Mouse (Mus musculus) limb, embryonic 14.5 days (tissue): ENCODE measurements around the gene Nexn. TPM values are rescaled to one million over a fixed set of nuclear protein-coding genes. Genes with fewer than 3 reads are reported as not detected.
A peak's percentile ranks its signal among the peaks of the same experiment; 100 is the strongest.

ENCODE experiments used
- ATAC-seq: fragments of 200-750 bp; cut with Nextera tagmentation; 2 replicates; pipeline ENCODE4 v1.8.0; 2017; ENCODE audit warnings: low read depth, moderate number of reproducible peaks, moderate TSS enrichment; ENCODE audit not compliant: low FRiP score
- DNase-seq: peaks from one replicate; pipeline ENCODE4 v3.0.0-alpha.2; 2015; ENCODE audit warnings: low spot score
- H3K27ac ChIP-seq: fragments of 300-500 bp; sonication (generic); replicated peaks from 2 replicates; pipeline ENCODE4 v1.5.1; 2014; ENCODE audit warnings: low read depth, mild to moderate bottlenecking, low read length, moderate library complexity, mixed read lengths
- H3K27me3 ChIP-seq: fragments of 300-500 bp; sonication (generic); 2 replicates; pipeline ENCODE4 v1.6.1; 2014; ENCODE audit warnings: low read length, mixed read lengths; ENCODE audit not compliant: control insufficient read depth, insufficient read depth
- H3K36me3 ChIP-seq: fragments of 300-500 bp; sonication (generic); 2 replicates; pipeline ENCODE4 v1.6.1; 2014; ENCODE audit warnings: mild to moderate bottlenecking, low read length, moderate library complexity, mixed read lengths; ENCODE audit not compliant: control insufficient read depth, insufficient read depth
- H3K4me1 ChIP-seq: fragments of 300-500 bp; sonication (generic); 2 replicates; pipeline ENCODE4 v1.6.1; 2014; ENCODE audit warnings: antibody characterized with exemption, low read length, mixed read lengths; ENCODE audit not compliant: control insufficient read depth, insufficient read depth
- H3K4me2 ChIP-seq: fragments of 300-500 bp; sonication (generic); replicated peaks from 2 replicates; pipeline ENCODE4 v1.6.1; 2014; ENCODE audit warnings: low read depth, mild to moderate bottlenecking, low read length, moderate library complexity; ENCODE audit not compliant: severe bottlenecking
- H3K4me3 ChIP-seq: fragments of 300-500 bp; sonication (generic); replicated peaks from 2 replicates; pipeline ENCODE4 v1.5.1; 2014; ENCODE audit warnings: low read length
- H3K9ac ChIP-seq: fragments of 300-500 bp; sonication (generic); 2 replicates; pipeline ENCODE4 v1.6.1; 2014; ENCODE audit warnings: mild to moderate bottlenecking, low read depth, low read length, moderate library complexity; ENCODE audit not compliant: severe bottlenecking
- H3K9me3 ChIP-seq: fragments of 300-500 bp; sonication (generic); 2 replicates; pipeline ENCODE4 v1.6.1; 2016; ENCODE audit warnings: low read length; ENCODE audit not compliant: control insufficient read depth
- POLR2A ChIP-seq: fragments of 200-500 bp; IDR thresholded peaks from 2 replicates; pipeline ENCODE4 v1.8.0; 2012; ENCODE audit warnings: inconsistent platforms, mild to moderate bottlenecking, moderate library complexity, borderline replicate concordance; ENCODE audit not compliant: insufficient read depth, insufficient read length; ENCODE audit errors: extremely low read depth
- WGBS: fragments of 180-500 bp; shearing (Covaris S2); extraction: QIAGEN DNeasy Blood & Tissue Kit; methylation state at CpG from one replicate; pipeline ENCODE4 v1.1.7; 2014; 5-methylcytosine and 5-hydroxymethylcytosine counted together
- polyA plus RNA-seq, 2 experiments: library from polyadenylated mRNA; depleted of rRNA in 1 of 2; stranded (reverse) in 1 of 2; unstranded in 1 of 2; fragments of >200 nt; fragmentation: Nextera tagmentation in 1 of 2; extraction: Ambion mirVana in 1 of 2; gene quantifications; 2 replicates each; pipeline versions ENCODE4 v1.2.1 to v1.2.3; 2012 to 2014

Nexn gene
- polyA plus RNA-seq, 2 experiments, result 17.5 to 26.0 TPM

DNA sequence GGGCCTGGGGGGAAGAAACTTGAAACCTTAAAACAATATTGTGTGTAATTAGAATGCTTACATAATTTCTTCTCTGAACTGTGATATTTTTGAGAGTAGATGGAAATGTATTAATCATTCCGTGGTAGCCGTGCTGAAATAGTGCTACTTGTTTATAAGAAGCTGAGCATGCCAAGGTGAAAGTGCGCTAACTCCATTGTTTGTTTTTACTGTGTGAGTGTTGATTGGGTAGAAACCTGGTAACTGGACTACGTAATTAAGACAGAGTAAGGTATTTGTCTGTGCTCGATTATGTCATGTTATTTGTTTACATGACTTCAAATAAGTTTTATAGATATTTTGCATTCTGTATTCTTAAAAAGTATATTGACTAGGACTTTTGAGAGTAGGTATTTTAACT lies 36.9 kb downstream of the Nexn start:
- 92% methylated on average over 5 of the region's 5 CpGs for WGBS
- ATAC-seq (no peak), DNase-seq (no peak)
- H3K9me3 ChIP-seq, result no peaks in the 10 kb centered on the region
- no peak for TF ChIP-seq POLR2A
- peaks cover 88% of the 10 kb centered on the region for H3K36me3 ChIP-seq
- no peaks in the 10 kb centered on the region for H3K4me1 ChIP-seq
- no peak overlapping the region for H3K27ac ChIP-seq
- no peaks in the 10 kb centered on the region for H3K27me3 ChIP-seq
- H3K4me3 ChIP-seq, result no peak overlapping the region
- H3K9ac ChIP-seq, result no peak overlapping the region
- no peak overlapping the region for H3K4me2 ChIP-seq

DNA sequence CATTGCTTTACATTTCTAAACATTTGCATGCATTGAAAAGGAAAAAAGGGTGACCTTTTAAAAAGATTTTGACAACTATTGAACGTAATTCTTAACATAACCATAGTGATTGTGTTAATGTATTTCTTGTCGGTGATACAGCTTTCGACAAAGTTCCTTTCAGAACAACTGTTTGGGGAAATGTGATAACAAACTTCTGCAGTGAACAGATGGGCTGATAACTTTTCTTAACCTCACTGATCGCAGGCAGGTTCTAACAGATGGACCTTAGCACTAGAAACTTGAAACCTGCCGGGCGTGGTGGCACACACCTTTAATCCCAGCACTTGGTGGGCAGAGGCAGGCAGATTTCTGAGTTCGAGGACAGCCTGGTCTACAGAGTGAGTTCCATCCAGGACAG lies 37.3 kb downstream of the Nexn start:
- Histone ChIP-seq H3K27ac (no peak overlapping the region), H3K9me3 (no peaks in the 10 kb centered on the region), H3K4me1 (no peaks in the 10 kb centered on the region), H3K4me2 (no peak overlapping the region), H3K27me3 (no peaks in the 10 kb centered on the region), H3K4me3 (no peak overlapping the region), H3K36me3 (peaks cover 89% of the 10 kb centered on the region), H3K9ac (no peak overlapping the region)
- no peak for TF ChIP-seq POLR2A
- ATAC-seq, result no peak
- 95% methylated on average over 7 of the region's 7 CpGs for WGBS
- DNase-seq, result no peak

DNA sequence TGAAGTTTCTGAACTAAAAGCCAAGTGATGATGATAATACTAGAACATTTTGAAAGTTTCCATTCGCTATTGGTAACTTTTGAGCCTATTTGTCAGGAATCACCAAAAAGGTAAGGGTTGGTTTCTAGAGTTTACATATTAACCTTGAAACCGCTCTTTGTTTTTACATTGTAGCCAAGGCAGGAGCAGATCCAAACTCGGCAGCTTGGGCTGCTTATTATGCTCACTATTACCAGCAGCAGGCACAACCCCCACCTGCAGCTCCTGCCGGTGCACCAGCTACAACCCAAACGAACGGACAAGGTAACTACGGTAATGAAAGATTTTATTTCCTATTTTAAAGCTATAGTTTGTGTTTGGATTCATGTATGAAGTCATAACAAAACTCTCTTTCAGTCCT lies 40.2 kb downstream of the Nexn start:
- ATAC-seq, result no peak
- Histone ChIP-seq H3K9ac (no peak overlapping the region), H3K4me2 (no peak overlapping the region), H3K9me3 (no peaks in the 10 kb centered on the region), H3K4me1 (no peaks in the 10 kb centered on the region), H3K4me3 (no peak overlapping the region), H3K27me3 (no peaks in the 10 kb centered on the region), H3K36me3 (peaks cover 92% of the 10 kb centered on the region), H3K27ac (no peak overlapping the region)
- no peak for DNase-seq
- TF ChIP-seq POLR2A, result no peak
- WGBS, result 87% methylated on average over 7 of the region's 7 CpGs

DNA sequence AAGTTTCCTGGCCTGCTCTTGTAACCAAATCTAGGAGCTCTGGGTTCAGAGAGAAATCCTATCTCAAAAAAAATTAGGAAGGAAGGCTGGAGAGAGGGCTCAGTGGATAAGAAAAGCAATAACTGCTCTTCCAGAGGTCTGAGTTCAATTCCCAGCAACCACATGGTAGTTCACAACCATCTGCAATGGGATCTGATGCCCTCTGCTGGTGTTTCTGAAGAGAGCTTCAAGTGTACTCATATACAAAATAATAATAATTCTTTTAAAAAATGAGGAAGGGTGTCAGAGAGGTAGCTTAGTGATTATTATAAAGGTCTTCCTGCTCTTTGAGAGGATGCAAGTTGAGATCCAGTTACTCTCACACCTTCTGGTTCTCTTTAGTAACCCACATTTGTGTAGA lies 41.2 kb downstream of the Nexn start:
- no peak for TF ChIP-seq POLR2A
- H3K27ac ChIP-seq, result no peak overlapping the region
- H3K4me1 ChIP-seq, result no peaks in the 10 kb centered on the region
- H3K9ac ChIP-seq, result no peak overlapping the region
- ATAC-seq (no peak), DNase-seq (no peak)
- no peak overlapping the region for H3K4me3 ChIP-seq
- H3K4me2 ChIP-seq, result no peak overlapping the region
- H3K36me3 ChIP-seq, result peaks cover 92% of the 10 kb centered on the region
- H3K27me3 ChIP-seq, result no peaks in the 10 kb centered on the region
- H3K9me3 ChIP-seq, result no peaks in the 10 kb centered on the region

DNA sequence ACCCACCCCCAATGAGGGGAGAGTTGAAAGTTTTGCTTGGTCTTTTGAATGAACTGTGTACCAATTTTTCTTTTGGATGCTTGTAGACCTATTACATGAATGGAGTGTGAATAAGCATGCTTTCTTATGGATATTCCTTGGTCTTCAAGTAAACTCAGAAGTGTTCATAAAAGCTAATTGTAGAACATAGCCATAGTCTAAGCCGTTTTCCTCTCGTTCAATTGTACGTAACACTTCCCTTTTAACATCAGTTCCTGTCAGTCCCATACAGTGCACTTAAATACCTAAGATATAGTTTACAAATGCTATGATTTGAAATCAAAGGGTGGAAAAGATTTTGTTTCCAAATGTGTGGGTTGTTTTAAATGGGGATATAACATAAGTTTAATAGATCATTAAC lies 52.7 kb downstream of the Nexn start:
- Histone ChIP-seq H3K9ac (peak overlapping the region; percentile 21; the same call in 1 of the 2 replicates), H3K27ac (no peak overlapping the region), H3K4me1 (peaks cover 23% of the 10 kb centered on the region), H3K4me3 (peak overlapping the region; percentile 98), H3K9me3 (no peaks in the 10 kb centered on the region), H3K36me3 (peaks cover 42% of the 10 kb centered on the region), H3K27me3 (no peaks in the 10 kb centered on the region), H3K4me2 (peak overlapping the region; percentile 70)
- TF ChIP-seq POLR2A, result no peak
- DNase-seq (no peak), ATAC-seq (no peak)
- WGBS, result 40% methylated on average over 3 of the region's 3 CpGs

DNA sequence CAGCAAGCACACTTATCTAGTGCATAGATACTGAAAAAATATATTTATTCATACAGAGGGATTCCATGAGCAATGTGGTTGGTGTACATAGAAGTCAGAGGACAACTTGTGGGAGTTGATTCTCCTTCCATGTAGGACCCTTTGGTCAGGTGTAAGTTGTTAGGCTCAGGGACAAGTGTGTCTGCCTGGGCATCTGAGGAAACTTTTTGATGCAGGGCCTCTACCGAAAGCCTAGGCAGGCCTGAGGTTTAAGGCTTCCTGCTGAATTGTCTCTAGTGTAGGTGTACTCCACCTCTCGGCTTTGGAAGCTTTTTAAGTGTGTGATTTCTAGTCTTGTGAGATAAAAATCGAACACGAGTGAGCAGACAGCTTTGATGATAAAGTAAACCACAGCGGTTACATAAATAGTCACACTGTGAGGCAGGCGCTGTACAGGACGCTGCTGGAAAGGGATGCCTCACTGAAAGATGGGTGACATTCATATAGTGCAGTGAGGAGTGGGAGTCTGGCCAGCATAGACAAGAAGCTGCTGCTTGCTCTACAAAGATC lies 54.3 kb downstream of the Nexn start:
- WGBS, result 29% methylated on average over 7 of the region's 7 CpGs
- DNase-seq (no peak), ATAC-seq (no peak)
- peak overlapping the region; percentile 99; the same call in 1 of the 2 replicates for H3K27ac ChIP-seq
- H3K27me3 ChIP-seq, result no peaks in the 10 kb centered on the region
- H3K4me3 ChIP-seq, result peak overlapping the region; percentile 98
- peaks cover 26% of the 10 kb centered on the region for H3K36me3 ChIP-seq
- peak overlapping the region; percentile 70 for H3K4me2 ChIP-seq
- peaks cover 23% of the 10 kb centered on the region for H3K4me1 ChIP-seq
- TF ChIP-seq POLR2A, result no peak
- H3K9ac ChIP-seq, result peak overlapping the region; percentile 100
- no peaks in the 10 kb centered on the region for H3K9me3 ChIP-seq
